Mouse (Mus musculus) ovary, postnatal 10 days (tissue): ENCODE data around the gene Cyp4f37.

Experiments used
- DNase-seq: peaks from one replicate; pipeline ENCODE4 v3.0.0; 2022; ENCODE audit warnings: low spot score

Gene Cyp4f37

DNA sequence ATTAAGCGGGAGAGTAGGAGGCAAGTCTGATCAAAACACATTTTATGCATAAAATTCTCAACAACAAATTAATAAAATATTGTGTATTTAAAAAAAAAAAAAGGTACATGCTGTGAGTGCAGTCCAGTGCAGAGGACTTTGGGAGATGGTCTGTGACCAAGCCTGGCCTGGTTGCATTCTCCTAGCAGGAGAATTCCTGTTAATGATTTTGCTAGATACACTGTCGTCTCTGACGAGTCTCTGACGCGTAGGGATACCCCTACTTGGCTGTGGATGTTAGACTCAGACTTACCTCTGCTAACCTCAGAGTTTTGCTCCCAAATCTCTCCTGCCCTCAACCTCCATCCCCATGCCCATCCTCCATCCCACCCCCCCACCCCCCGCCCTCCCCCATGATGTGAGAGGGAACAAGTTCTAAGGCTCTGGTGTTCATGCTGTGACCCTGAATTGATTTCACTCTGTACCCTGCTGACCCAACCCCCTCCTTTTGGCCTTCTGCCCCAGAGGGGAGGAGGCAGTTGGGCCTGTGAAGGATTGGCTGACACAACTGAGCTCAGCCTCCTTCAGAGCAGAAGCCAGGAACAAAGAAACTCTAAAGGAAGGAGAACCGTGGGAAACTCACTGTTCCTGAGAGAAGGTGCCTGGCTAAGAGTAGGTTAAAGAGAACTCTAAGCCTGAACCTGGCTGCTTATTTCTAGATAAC is 64.1 kb downstream of the Cyp4f37 start, which contains the start of gene Cyp4f15:
TSS of gene Cyp4f15 (plus strand) at position 580 of the 703 bp plus-strand sequence.
- DNase-seq, result peak; percentile 14
